Mouse (Mus musculus) kidney, adult 2 months (tissue): ENCODE measurements around the gene Prdx6.

Experiments used
- CTCF ChIP-seq: fragments of 200-500 bp; conservative IDR thresholded peaks from 2 replicates; pipeline ENCODE4 v1.5.1; 2011; ENCODE audit warnings: low read depth, mild to moderate bottlenecking, control low read depth, low read length, moderate library complexity, mixed read lengths; ENCODE audit not compliant: insufficient read depth, insufficient read length
- POLR2A ChIP-seq: fragments of 200-500 bp; IDR thresholded peaks from one replicate; pipeline ENCODE4 v1.6.1; 2011; ENCODE audit warnings: low read depth, low read length, control low read depth

- TF ChIP-seq CTCF (no peak), POLR2A (no peak)
Measured at GRCm38 (mm10) chr1:161258331-161258730, 7.3 kb upstream of the Prdx6 start.
